Mouse (Mus musculus): ENCODE results near the gene Sh3kbp1. TPM values are rescaled to one million over a fixed set of nuclear protein-coding genes. Genes with fewer than 3 reads are reported as not detected.

Gene Sh3kbp1
- polyA plus RNA-seq, 1 experiment from 2014 or later = 45.7 TPM

DNA sequence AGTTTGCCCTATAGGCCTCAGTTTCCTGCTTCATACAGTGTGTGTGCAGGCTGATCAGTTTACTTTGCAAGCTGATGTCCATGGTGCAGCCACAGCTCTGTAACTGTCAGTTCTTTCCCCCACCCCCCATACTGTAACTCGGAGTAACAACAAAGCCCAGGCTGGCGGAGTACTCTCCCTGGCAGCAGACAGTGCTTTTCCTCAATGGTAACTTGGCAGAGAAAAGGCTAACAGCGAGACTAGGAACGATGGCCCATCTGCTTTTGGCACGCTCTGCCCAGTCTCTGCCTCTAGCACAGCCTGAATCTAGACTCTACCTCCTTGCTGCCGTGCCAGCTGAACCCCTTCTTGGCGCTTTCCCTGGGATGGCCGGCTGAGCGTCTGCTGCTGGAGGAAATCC is 336.9 kb downstream of the Sh3kbp1 start:
- Histone ChIP-seq H3K4me2 (replicated peaks) (no peak overlapping the region), H3K9me3 (replicated peaks) (no peaks in the 10 kb centered on the region), H3K4me3 (no peak overlapping the region), H3K27ac (no peak overlapping the region), H3K36me3 (no peaks in the 10 kb centered on the region), H3K27me3 (peaks cover 38% of the 10 kb centered on the region), H3K9ac (no peak overlapping the region), H3K4me1 (no peaks in the 10 kb centered on the region)
- WGBS = 89% methylated on average over 9 of the region's 9 CpGs
- no peak for ATAC-seq (ENCODE audit: low FRiP score)

DNA sequence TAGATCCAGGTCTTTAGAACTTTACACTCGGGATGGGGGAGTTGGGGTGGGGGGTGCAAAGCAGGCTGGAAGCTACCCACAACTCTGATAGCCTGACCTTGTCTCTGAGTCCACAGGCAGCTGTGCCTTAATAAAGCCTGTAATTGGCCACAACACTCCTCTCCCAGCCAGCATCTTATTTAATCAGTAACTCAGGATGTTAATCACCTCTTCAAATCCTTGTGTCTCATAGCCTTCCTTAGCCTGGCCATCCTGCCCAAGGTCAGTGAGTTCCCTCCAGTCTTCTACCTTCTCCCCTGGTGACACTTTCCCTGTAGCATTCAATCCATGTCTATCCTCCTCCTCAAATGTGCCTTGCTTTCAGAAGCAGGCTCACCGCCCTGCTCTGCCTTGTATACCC is 342.0 kb downstream of the Sh3kbp1 start:
- H3K4me2 ChIP-seq (replicated peaks) = no peak overlapping the region
- no peaks in the 10 kb centered on the region for H3K36me3 ChIP-seq
- no peak overlapping the region for H3K4me3 ChIP-seq
- WGBS = 93% methylated on average over 2 of the region's 2 CpGs
- H3K27ac ChIP-seq = no peak overlapping the region
- peaks cover 37% of the 10 kb centered on the region for H3K27me3 ChIP-seq
- no peak overlapping the region for H3K9ac ChIP-seq
- no peak for ATAC-seq (ENCODE audit: low FRiP score)
- no peaks in the 10 kb centered on the region for H3K4me1 ChIP-seq
- no peaks in the 10 kb centered on the region for H3K9me3 ChIP-seq (replicated peaks)

DNA sequence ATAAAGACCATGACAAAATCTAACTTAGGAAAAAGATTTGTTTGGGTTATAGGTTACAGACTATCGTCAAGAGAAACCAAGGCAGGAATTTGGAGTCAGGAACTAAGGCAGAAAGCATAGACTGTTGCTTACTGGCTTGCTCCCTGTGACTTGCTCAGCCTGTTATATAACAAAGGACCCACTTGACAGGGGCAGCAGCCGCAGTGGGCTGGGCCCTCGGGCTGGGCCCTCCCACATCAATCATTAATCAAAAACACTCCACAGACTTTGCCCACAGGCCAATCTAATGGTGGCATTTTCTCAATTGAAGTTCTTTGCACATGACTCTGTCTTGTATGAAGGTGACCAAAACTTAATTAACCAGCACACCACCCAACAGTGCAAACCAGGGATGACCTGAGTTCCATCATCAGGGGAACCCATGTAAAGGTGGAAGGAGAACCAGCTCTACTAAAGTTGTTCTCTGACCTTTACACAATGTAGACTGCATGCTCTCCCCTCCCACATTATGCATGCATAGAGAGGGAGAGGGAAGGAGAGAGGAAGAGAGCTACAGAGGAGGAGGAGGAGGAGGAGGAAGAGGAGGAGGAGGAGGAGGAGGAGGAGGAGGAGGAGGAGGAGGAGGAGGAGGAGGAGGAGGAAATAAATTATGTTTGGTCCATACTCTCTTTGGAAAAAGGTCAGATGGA is 344.2 kb downstream of the Sh3kbp1 start:
- WGBS = 62% methylated on average over 3 of the region's 3 CpGs
- no peak overlapping the region for H3K4me3 ChIP-seq
- H3K36me3 ChIP-seq = no peaks in the 10 kb centered on the region
- H3K4me2 ChIP-seq (replicated peaks) = no peak overlapping the region
- H3K4me1 ChIP-seq = no peaks in the 10 kb centered on the region
- H3K27me3 ChIP-seq = peaks cover 20% of the 10 kb centered on the region
- H3K9ac ChIP-seq = no peak overlapping the region
- ATAC-seq (ENCODE audit: low FRiP score) = no peak
- no peak overlapping the region for H3K27ac ChIP-seq
- no peaks in the 10 kb centered on the region for H3K9me3 ChIP-seq (replicated peaks)

DNA sequence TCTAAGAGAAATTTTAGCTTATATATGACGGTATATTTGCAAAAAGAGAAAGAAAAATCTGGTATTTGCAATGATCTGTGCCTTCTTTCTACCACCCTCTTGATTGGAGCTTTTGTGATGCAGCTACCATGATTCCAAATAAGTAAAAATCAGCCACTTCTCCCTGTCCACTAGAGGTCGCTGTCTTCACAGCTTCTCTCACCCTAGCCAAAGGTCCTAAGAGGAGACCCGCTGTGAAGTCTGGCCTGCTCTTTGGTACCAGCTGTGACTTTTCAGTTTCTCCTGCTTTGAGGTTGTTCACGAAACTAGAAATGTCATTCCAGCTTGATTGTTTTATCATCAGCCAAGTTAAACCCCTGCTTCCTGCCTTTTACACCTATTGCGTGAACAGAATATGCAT is 346.7 kb downstream of the Sh3kbp1 start:
- Histone ChIP-seq H3K4me1 (no peaks in the 10 kb centered on the region), H3K9ac (no peak overlapping the region), H3K36me3 (no peaks in the 10 kb centered on the region), H3K4me3 (no peak overlapping the region), H3K27ac (no peak overlapping the region), H3K27me3 (peaks cover 6% of the 10 kb centered on the region; the same call in 1 of the 2 replicates), H3K9me3 (replicated peaks) (no peaks in the 10 kb centered on the region), H3K4me2 (replicated peaks) (no peak overlapping the region)
- no peak for ATAC-seq (ENCODE audit: low FRiP score)
- 26% methylated on average over 5 of the region's 5 CpGs for WGBS

DNA sequence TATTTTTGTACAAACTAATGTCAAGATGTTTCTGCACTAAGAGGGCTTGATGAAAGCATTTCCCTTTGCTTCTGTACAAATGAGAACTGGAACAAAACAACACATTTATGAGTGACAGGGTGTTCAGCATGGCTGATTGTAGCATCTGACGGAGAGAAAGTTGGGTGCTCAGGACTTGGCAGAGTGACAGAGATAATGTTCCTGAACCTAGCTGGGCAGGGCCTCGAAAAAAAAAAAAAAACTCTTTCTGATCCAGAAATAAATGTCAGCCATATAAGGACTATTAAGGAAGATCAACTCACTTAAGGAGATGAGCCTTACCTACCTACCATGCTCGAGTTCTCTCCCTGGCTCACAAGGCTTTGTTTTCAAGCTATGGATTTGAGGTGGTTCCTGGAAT is 349.2 kb downstream of the Sh3kbp1 start:
- no peaks in the 10 kb centered on the region for H3K36me3 ChIP-seq
- no peak overlapping the region for H3K4me3 ChIP-seq
- H3K9ac ChIP-seq = no peak overlapping the region
- 72% methylated on average over 3 of the region's 3 CpGs for WGBS
- H3K9me3 ChIP-seq (replicated peaks) = no peaks in the 10 kb centered on the region
- no peak for ATAC-seq (ENCODE audit: low FRiP score)
- H3K4me1 ChIP-seq = no peaks in the 10 kb centered on the region
- peaks cover 8% of the 10 kb centered on the region for H3K27me3 ChIP-seq
- H3K4me2 ChIP-seq (replicated peaks) = no peak overlapping the region
- H3K27ac ChIP-seq = no peak overlapping the region

DNA sequence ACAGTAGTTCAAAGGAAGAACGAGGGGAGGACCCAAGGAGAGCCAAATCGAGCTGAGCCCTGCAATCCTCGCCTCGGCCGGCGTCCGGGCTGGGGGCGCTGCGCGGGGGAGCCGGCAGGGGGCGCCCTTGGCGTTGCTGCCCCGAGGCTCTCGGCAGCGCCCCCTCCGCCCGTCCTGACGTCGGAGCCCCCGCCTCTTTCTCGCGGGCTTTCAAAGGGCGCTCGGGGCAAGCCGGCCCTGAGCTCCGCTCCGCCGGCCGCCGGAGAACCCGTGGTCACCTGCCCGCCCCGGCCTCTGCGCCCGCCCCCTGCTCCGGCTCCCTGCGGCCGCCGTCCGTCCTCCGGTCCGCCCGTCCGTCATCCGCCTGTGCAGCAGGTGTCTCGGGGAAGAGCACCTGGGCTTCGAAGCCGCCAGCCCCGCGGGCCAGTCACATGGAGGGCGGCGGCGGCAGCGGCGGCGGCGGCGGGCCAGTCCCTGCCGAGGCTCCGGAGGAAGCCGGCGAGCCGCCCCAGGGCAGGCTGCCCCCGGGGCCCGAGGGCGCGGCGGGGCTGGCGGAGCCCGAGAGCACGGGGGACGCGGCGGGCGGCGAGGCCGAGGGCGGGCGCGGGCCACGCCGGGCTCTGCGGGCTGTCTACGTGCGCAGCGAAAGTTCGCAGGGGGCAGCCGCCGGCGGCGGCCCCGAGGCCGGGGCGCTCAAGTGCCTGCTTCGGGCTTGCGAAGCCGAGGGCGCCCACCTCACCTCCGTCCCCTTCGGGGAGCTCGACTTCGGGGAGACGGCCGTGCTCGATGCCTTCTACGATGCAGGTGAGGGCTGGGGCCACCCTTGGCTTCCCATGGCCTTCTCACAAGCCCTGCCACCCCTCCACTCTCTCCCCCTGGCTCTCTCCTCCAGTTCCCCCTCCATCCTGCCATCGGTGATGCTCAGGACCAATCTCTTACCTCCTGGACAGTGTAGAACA is 361.2 kb downstream of the Sh3kbp1 start, which contains the start of gene Map3k15:
TSS of gene Map3k15 (plus strand) at position 432 of the 959 bp plus-strand sequence.
- no peaks in the 10 kb centered on the region for H3K36me3 ChIP-seq
- no peak within 1 kb of the TSS for H3K27ac ChIP-seq
- peak within 1 kb of the TSS; percentile 78 for H3K4me2 ChIP-seq (replicated peaks)
- ATAC-seq (ENCODE audit: low FRiP score) = peak; percentile 56; the same call in 1 of the 2 replicates
- no peaks in the 10 kb centered on the region for H3K9me3 ChIP-seq (replicated peaks)
- H3K27me3 ChIP-seq = peaks cover 40% of the 10 kb centered on the region
- peak within 1 kb of the TSS; percentile 35; the same call in 1 of the 2 replicates for H3K9ac ChIP-seq
- H3K4me1 ChIP-seq = no peaks in the 10 kb centered on the region
- H3K4me3 ChIP-seq = peak within 1 kb of the TSS; percentile 44
- WGBS = 27% methylated on average over 76 of the region's 108 CpGs

DNA sequence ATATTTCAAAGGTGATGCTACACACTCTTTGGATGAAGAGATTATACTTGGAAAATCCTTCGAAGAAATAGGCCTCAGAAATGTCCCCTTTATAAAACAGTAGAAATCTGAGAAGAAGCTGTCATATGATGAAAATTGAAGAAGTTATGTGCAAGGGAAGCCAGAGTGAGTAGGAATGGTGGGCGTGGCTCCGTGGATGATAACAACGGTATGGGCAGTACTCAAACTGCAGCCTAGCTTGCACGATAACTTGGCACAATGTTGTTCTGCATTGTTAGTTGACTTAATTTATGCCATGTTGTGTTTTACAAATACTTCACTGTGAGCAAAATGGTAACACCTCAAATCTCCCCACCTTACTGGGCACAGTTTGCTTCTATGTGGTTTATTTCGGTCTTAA is 368.7 kb downstream of the Sh3kbp1 start:
- H3K4me1 ChIP-seq = no peaks in the 10 kb centered on the region
- H3K27me3 ChIP-seq = peaks cover 19% of the 10 kb centered on the region; the same call in 1 of the 2 replicates
- H3K9ac ChIP-seq = no peak overlapping the region
- ATAC-seq (ENCODE audit: low FRiP score) = no peak
- H3K36me3 ChIP-seq = no peaks in the 10 kb centered on the region
- no peak overlapping the region for H3K4me3 ChIP-seq
- H3K4me2 ChIP-seq (replicated peaks) = no peak overlapping the region
- no peak overlapping the region for H3K27ac ChIP-seq
- 88% methylated on average over 6 of the region's 6 CpGs for WGBS
- H3K9me3 ChIP-seq (replicated peaks) = no peaks in the 10 kb centered on the region

Other genes with a start within 250 kb of the Sh3kbp1 start
- gene Map7d2, start 212.7 kb upstream of the Sh3kbp1 start, polyA plus RNA-seq (2016; fragmentation: Nextera tagmentation; extraction: Ambion mirVana) = 21.7 and 21.8 TPM in 2 replicates
- 33.1 and 35.1 TPM in 2 replicates for gene Bclaf3, start 100.6 kb upstream of the Sh3kbp1 start, polyA plus RNA-seq (2016; fragmentation: Nextera tagmentation; extraction: Ambion mirVana)

All from hindbrain, embryonic 12.5 days (tissue).